Mouse (Mus musculus): ENCODE results near the gene Oxsr1.
"Not testable (repeated sequence)": the region's sequence is repeated elsewhere in the genome, so short reads cannot be mapped to it uniquely, and the experiment has no call there.

Oxsr1 gene

GRCm38 (mm10) chr9:119322289-119323259 lies at the start of gene Oxsr1:
Gene Oxsr1, minus strand, starts transcription at chr9:119322427.
- DNase-seq = peak; percentile 100

GRCm38 (mm10) chr9:119371251-119371650 lies 49.0 kb upstream of the Oxsr1 start:
- no peak for DNase-seq

- not testable (repeated sequence) for DNase-seq
These were observed 48.5 kb upstream of the Oxsr1 start for GRCm38 (mm10) chr9:119370770-119371169.

GRCm38 (mm10) chr9:119368367-119368766 lies 46.1 kb upstream of the Oxsr1 start:
- no peak for DNase-seq

DNA sequence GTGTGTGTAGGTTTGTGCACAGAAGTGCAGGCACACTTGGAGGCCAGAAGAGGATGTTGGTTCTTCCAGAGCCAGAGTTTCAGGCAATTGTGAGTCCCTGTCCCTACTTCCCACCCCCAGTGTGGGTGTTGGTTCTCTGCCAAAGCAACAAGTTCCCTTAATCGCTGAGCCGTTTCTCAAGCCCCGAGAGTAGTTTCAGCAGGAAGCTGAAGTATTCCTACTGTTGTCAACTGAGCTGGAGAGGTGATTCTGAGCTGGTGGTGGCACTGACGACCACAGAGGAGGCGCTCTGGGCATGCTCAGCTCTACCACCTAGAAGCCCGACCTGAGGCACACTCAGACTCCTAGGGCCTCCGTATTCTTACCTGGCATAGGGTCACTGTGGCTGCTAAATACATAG lies 43.1 kb upstream of the Oxsr1 start, which contains the start of gene Slc22a14:
Gene Slc22a14 (minus strand): TSS at position 270 of the 400 bp plus-strand sequence.
- no peak for DNase-seq

- no peak for DNase-seq
These were observed 41.0 kb upstream of the Oxsr1 start for GRCm38 (mm10) chr9:119363229-119363628.

DNA sequence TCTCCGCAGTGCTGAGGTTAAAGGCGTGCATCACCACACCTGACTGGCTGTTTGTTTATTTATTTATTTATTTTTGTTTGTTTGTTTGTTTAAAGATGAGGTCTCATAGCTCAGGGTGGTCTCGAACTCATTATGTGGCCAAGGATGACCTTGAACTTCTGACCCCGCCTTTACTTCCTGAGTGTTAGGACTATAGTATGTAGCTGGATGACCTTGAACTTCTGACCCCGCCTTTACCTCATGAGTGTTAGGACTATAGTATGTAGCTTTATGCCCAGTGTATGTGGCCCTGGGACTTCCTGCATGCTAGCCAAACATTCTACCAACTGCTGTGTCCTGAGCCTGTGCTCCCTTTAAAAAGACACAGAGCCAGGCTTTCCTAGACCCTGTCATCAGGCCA lies 39.2 kb upstream of the Oxsr1 start:
- DNase-seq = no peak

GRCm38 (mm10) chr9:119358058-119358429 lies 35.8 kb upstream of the Oxsr1 start:
- no peak for DNase-seq

GRCm38 (mm10) chr9:119357331-119358057 lies 35.3 kb upstream of the Oxsr1 start, which contains the start of gene Xylb:
Gene Xylb, plus strand, starts transcription at chr9:119357381.
- peak; percentile 90 for DNase-seq

GRCm38 (mm10) chr9:119355943-119356342 lies 33.7 kb upstream of the Oxsr1 start:
- DNase-seq = peak; percentile 24

DNA sequence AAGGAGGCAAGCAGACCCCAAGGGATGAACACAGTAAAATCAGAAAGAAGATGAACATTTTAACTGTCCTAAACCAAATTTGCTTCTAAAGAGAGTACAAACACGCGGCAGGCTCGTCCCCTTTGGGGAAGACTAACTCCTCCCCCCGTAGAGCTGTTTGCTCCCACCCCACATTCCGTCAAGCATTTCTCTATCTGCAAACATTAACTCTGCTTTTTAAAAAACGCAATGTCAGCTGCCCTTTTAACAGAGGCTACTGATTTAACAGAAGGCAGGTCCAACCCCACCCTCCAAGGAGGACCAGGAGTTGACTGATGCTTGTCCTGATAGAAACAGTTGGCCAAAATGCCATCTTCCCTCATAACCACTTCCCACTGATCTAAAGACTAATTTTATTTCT lies 31.7 kb upstream of the Oxsr1 start:
- no peak for DNase-seq

GRCm38 (mm10) chr9:119352060-119352459 lies 29.8 kb upstream of the Oxsr1 start:
- peak; percentile 59 for DNase-seq

GRCm38 (mm10) chr9:119350947-119351705 lies 28.9 kb upstream of the Oxsr1 start:
- DNase-seq = no peak

GRCm38 (mm10) chr9:119350531-119350930 lies 28.3 kb upstream of the Oxsr1 start:
- DNase-seq = no peak

GRCm38 (mm10) chr9:119346376-119346775 lies 24.1 kb upstream of the Oxsr1 start:
- DNase-seq = no peak

DNA sequence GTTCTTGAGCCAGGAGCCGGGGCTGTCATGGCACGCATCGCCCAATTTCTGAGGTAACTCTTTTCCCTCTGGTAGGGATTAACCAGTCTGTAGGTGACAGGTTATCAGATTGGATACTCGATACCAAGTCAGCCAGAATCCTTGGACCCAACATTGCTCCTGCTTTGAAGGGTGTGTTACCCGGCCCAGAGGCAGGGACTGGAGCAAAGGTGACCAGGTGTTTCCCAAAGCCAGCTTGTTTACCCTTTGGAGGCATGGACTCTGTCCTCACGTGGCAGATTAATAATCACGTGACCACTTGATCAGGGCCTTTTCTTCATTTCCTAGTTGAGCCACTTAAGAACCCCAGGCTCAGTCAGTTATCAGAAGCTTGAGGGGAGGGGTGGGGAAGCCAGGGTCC lies 20.5 kb upstream of the Oxsr1 start:
- no peak for DNase-seq

- DNase-seq = peak; percentile 98
These were observed 18.9 kb upstream of the Oxsr1 start, which contains the start of gene Myd88 for GRCm38 (mm10) chr9:119340909-119341816. Gene Myd88, minus strand, starts transcription at chr9:119341411.

DNA sequence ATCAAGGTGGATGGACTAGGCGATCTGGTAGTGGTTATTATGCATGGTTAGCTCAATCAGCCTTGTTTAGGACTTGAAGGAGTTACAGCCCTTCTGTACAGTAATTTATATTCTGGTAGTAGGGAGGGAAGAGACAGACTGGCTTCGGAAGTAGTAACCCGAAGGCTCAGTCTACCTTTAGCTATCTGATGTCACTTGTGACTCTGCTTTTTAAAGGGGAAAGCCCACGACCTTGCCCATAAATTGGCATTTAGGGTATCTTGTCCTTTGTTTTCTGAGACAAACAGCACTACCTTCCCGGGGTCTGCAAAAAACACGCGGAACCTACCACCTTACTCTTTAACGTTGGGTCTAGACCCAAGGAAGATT lies 18.0 kb upstream of the Oxsr1 start:
- DNase-seq = no peak

DNA sequence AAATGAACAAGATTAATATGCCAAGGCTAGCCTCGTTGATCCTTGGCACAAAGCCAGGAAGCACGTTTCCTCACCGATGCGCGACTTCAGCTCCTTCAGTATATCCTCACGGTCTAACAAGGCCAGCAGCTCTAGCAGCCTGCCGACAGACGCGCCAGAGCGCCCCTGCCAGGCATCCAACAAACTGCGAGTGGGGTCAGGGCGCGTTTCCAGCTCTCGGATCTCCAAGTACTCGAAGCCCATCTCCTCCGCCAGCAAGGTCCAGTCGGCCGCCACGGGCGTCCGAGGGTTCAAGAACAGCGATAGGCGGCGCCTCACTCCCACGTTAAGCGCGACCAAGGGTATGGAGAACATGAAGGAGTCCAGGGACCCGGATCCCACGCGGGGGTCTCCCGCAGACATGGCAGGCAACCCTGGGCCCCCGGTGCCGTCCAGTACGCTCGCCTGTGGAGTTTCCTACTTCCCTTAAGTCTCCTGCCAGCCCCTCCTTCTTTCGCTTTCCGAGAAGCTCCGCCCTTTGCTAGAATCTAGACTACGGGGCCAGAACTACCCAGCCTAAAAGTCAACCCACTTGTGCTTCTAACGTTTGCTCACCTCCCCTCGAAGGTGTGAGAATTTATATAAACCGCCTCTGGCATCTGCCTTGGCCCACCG lies 17.5 kb upstream of the Oxsr1 start, which contains the start of gene Acaa1a:
Gene Acaa1a (plus strand): TSS at position 119 of the 654 bp plus-strand sequence.
- peak; percentile 39 for DNase-seq

- DNase-seq = no peak
These were observed 16.9 kb upstream of the Oxsr1 start for GRCm38 (mm10) chr9:119339106-119339505.

GRCm38 (mm10) chr9:119338350-119338749 lies 16.1 kb upstream of the Oxsr1 start:
- DNase-seq = no peak
